Mouse (Mus musculus) hindbrain, embryonic 11.5 days (tissue): ENCODE results near the gene Cyb561. TPM values are rescaled to one million over a fixed set of nuclear protein-coding genes. Genes with fewer than 3 reads are reported as not detected.

ENCODE experiments used
- ATAC-seq: fragments of 200-750 bp; cut with Nextera tagmentation; 2 replicates; pipeline ENCODE4 v1.8.0; 2017; ENCODE audit warnings: mild to moderate bottlenecking, moderate TSS enrichment, moderate library complexity; ENCODE audit not compliant: low FRiP score
- DNase-seq: peaks from one replicate; pipeline ENCODE4 v3.0.0-alpha.2; 2015; ENCODE audit warnings: low spot score
- H3K27ac ChIP-seq: fragments of 300-500 bp; sonication (generic); 2 replicates; pipeline ENCODE4 v1.5.1; 2014; ENCODE audit warnings: mild to moderate bottlenecking, low read depth, low read length
- H3K27me3 ChIP-seq: fragments of 300-500 bp; sonication (generic); 2 replicates; pipeline ENCODE4 v1.6.1; 2014; ENCODE audit warnings: mild to moderate bottlenecking, low read length, moderate library complexity, mixed read lengths; ENCODE audit not compliant: control insufficient read depth, insufficient read depth
- H3K36me3 ChIP-seq: fragments of 300-500 bp; sonication (generic); 2 replicates; pipeline ENCODE4 v1.6.1; 2014; ENCODE audit warnings: mild to moderate bottlenecking, low read length, moderate library complexity, mixed read lengths; ENCODE audit not compliant: control insufficient read depth, insufficient read depth
- H3K4me1 ChIP-seq: fragments of 300-500 bp; sonication (generic); replicated peaks from 2 replicates; pipeline ENCODE4 v1.6.1; 2014; ENCODE audit warnings: low read length, mixed read lengths; ENCODE audit not compliant: control insufficient read depth, insufficient read depth
- H3K4me2 ChIP-seq: fragments of 300-500 bp; sonication (generic); replicated peaks from 2 replicates; pipeline ENCODE4 v1.6.1; 2014; ENCODE audit warnings: mild to moderate bottlenecking, low read depth, low read length
- H3K4me3 ChIP-seq: fragments of 300-500 bp; sonication (generic); 2 replicates; pipeline ENCODE4 v1.5.1; 2014; ENCODE audit warnings: low read depth, low read length
- H3K9ac ChIP-seq: fragments of 300-500 bp; sonication (generic); 2 replicates; pipeline ENCODE4 v1.6.1; 2014; ENCODE audit warnings: low read depth, low read length
- H3K9me3 ChIP-seq: fragments of 300-500 bp; sonication (generic); 2 replicates; pipeline ENCODE4 v1.6.1; 2016; ENCODE audit warnings: low read length; ENCODE audit not compliant: control insufficient read depth
- WGBS: fragments of 180-500 bp; shearing (Covaris S2); extraction: QIAGEN DNeasy Blood & Tissue Kit; methylation state at CpG from one replicate; pipeline ENCODE4 v1.1.7; 2014; 5-methylcytosine and 5-hydroxymethylcytosine counted together
- polyA plus RNA-seq: library from polyadenylated mRNA; unstranded; fragments of >200 nt; fragmentation: Nextera tagmentation; extraction: Ambion mirVana; gene quantifications from 2 replicates; pipeline ENCODE4 v1.2.1, GENCODE M21; 2014

Gene Cyb561
- polyA plus RNA-seq, 1 experiment from 2014 or later, result 17.6 TPM

DNA sequence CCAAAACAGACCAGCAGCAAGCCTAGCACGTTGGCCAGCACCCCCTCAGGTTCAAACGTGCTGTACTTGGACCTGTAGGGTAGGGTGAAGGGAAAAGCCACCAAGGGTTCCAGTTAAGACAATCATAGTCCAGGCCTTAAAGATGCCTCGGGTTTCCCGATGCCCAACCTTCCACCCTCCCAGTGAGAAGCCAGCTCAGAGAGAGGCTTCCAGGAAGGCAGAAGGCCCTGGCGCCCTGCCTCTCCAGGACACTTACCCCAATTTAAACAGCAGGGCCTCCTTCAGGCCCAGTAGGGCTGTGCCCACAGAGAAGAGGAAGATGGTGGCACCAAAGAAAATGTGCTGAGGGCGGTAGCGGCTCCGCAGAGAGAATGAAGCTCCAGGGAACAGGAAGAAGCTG lies 17.6 kb downstream of the Cyb561 start:
- Histone ChIP-seq H3K9me3 (no peaks in the 10 kb centered on the region), H3K9ac (no peak overlapping the region), H3K27ac (peak overlapping the region; percentile 49; the same call in 1 of the 2 replicates), H3K4me1 (peaks cover 4% of the 10 kb centered on the region; the same call in 1 of the 2 replicates), H3K36me3 (no peaks in the 10 kb centered on the region), H3K4me2 (no peak overlapping the region), H3K4me3 (no peak overlapping the region), H3K27me3 (no peaks in the 10 kb centered on the region)
- DNase-seq (no peak), ATAC-seq (no peak)
- 92% methylated on average over 8 of the region's 8 CpGs for WGBS

DNA sequence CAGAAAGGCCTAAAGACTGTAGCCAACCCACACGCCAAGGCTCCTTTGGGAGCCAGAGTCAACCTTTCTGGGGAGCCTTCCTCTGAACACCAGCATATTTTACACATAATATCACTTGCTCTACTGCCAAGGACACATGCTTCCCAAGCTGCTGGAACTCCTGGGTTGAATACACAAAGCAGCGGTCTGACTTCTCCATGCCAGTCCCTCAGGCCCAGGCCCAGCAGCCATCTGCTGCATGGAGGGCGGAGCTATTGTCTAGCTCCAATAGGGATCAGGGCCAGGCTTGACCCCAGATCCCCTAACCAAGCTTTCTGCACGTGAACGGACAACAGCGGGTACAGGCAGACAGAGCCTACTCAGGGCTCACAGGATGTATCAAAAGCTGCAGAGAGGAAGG lies 18.3 kb downstream of the Cyb561 start:
- H3K36me3 ChIP-seq, result no peaks in the 10 kb centered on the region
- H3K4me2 ChIP-seq, result no peak overlapping the region
- peak; percentile 53; the same call in 1 of the 2 replicates for ATAC-seq
- no peaks in the 10 kb centered on the region for H3K9me3 ChIP-seq
- no peaks in the 10 kb centered on the region for H3K27me3 ChIP-seq
- peaks cover 4% of the 10 kb centered on the region; the same call in 1 of the 2 replicates for H3K4me1 ChIP-seq
- no peak overlapping the region for H3K9ac ChIP-seq
- 43% methylated on average over 6 of the region's 6 CpGs for WGBS
- H3K27ac ChIP-seq, result peak overlapping the region; percentile 49; the same call in 1 of the 2 replicates
- H3K4me3 ChIP-seq, result no peak overlapping the region
- DNase-seq, result peak; percentile 52

DNA sequence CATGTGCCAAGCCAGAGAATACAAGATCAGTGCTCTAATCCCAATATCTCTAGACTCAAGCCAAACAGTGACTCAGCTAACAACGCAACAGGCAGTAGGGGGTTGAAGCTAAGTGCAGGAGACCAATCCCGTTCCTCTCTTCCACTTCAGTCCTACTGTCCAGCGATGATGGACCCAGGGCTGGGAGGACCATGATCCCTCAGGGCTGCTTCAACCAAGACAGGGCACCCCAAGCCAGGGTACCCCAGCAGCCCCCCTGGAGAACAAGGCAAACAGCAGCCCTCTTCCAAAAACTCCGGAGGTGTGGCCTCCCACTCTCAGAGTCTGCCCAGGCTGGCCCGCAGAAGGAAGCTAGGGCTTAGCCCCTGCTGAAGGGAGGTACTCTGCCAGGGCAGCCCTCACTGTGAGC lies 18.8 kb downstream of the Cyb561 start:
- H3K36me3 ChIP-seq, result no peaks in the 10 kb centered on the region
- H3K27ac ChIP-seq, result peak overlapping the region; percentile 48; the same call in 1 of the 2 replicates
- H3K27me3 ChIP-seq, result no peaks in the 10 kb centered on the region
- peaks cover 4% of the 10 kb centered on the region; the same call in 1 of the 2 replicates for H3K4me1 ChIP-seq
- 71% methylated on average over 5 of the region's 5 CpGs for WGBS
- H3K9ac ChIP-seq, result no peak overlapping the region
- ATAC-seq, result no peak
- DNase-seq, result no peak
- H3K9me3 ChIP-seq, result no peaks in the 10 kb centered on the region
- no peak overlapping the region for H3K4me2 ChIP-seq
- H3K4me3 ChIP-seq, result no peak overlapping the region

DNA sequence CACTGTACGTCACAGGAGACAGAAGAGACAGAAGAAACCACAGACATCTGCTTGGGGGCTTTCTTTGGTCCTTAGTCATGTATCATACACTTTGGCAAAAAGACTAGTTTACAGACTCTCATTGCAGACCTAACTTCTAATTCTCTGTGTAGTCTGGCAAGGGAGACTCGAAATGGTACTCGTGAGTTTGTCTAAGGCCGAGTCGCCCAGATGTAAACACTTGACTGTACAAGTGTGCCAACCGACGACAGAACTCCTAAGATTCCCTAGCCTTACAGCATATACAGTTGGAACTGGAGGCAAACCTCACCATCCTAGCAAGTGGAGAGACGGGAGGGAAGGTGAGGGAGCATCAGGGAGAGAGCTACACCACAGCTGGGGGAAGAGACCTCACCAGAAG lies 19.4 kb downstream of the Cyb561 start:
- ATAC-seq (no peak), DNase-seq (no peak)
- Histone ChIP-seq H3K9ac (no peak overlapping the region), H3K4me2 (no peak overlapping the region), H3K9me3 (no peaks in the 10 kb centered on the region), H3K4me1 (peaks cover 4% of the 10 kb centered on the region; the same call in 1 of the 2 replicates), H3K4me3 (no peak overlapping the region), H3K27ac (no peak overlapping the region), H3K36me3 (no peaks in the 10 kb centered on the region), H3K27me3 (no peaks in the 10 kb centered on the region)
- 88% methylated on average over 8 of the region's 8 CpGs for WGBS

DNA sequence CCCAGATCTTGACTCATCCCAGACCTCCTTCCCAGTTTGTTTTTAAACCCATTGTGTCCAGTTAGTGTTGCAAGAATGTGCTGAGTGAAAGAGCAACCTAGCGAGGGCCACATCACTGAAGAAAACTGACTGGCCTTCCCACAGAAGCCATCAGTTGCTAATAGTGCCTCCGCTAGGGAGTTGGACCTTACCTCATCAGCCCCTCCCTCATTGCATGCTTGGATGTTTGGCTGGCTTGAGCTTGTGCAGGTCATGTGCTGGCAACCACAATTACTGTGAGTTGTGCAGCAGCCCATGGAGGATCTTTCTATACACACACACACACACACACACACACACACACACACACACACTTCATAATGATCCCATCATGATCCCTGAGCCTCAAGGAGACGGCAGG lies 21.8 kb downstream of the Cyb561 start:
- Histone ChIP-seq H3K4me2 (no peak overlapping the region), H3K4me3 (no peak overlapping the region), H3K36me3 (no peaks in the 10 kb centered on the region), H3K27me3 (no peaks in the 10 kb centered on the region), H3K4me1 (peaks cover 4% of the 10 kb centered on the region; the same call in 1 of the 2 replicates), H3K9ac (no peak overlapping the region), H3K9me3 (no peaks in the 10 kb centered on the region), H3K27ac (no peak overlapping the region)
- no peak for ATAC-seq
- WGBS, result 93% methylated on average over 3 of the region's 3 CpGs
- DNase-seq, result no peak

DNA sequence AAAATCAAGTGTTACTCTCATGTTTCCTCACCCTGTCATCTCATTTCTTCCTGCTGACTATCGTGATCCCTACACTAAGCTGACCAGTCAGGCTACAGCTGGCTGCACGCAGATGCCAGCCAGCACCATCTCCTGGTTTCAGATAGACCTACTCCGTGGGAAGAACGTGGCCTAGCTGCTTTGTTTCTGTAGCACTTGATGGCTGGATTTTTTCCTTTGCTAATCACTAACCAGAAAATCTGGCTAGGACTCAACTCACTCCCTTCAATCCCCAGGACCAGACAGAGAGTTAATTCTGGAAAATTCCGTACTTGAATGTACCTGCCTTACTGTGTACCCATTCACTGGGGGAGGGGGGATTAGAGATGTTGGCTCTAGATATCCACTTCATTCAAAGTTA lies 25.0 kb downstream of the Cyb561 start:
- H3K36me3 ChIP-seq, result no peaks in the 10 kb centered on the region
- H3K27ac ChIP-seq, result no peak overlapping the region
- no peaks in the 10 kb centered on the region for H3K4me1 ChIP-seq
- no peak overlapping the region for H3K4me3 ChIP-seq
- H3K9me3 ChIP-seq, result no peaks in the 10 kb centered on the region
- no peak overlapping the region for H3K4me2 ChIP-seq
- DNase-seq (no peak), ATAC-seq (no peak)
- 59% methylated on average over 5 of the region's 5 CpGs for WGBS
- H3K27me3 ChIP-seq, result no peaks in the 10 kb centered on the region
- H3K9ac ChIP-seq, result no peak overlapping the region

DNA sequence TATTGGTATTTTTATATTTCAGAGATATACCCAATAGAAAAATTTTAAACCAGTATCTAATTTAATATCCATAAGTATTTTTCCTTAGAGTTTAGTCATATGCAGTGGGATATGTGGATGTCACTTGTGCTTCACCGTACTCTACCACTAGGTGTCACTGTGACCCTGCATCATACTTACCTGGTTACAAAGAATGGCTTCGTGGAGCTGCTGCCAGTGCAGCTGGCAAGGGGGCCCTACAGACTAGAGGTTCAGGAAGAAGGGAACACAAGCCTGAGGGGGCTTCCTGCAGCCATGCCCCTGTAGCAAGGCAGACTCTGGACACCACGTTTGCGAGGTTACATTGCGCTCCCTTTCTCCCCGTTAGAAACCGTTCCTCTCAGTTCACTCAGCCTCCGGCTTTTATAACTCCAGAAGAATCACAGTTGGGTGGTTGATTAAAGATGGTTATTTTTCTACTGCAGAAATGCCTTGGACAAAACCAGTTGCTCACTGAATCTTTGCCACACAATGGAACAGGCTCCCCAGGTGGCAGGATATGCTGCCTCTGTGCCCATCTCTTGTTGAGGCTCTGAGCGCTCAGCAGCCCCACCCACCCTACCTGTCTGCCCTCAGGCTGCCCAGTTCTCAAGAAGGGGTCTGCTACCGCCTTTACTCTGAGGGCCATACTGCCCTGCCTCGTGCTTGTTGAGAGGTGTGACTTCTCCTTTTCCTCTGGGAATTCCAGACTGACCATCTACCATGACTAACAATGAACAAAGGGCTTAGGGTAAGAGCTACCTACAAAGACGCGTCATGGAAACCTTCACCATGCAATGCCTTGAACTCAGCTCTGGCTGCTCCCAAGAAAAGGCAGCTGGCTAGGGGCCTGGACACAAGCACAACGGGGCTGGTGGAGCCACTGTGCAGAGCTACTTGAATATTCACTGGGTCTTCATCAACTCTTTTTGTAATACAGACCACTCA lies 25.8 kb downstream of the Cyb561 start:
- Histone ChIP-seq H3K4me3 (no peak overlapping the region), H3K4me2 (no peak overlapping the region), H3K4me1 (no peaks in the 10 kb centered on the region), H3K27ac (0 out of 2 replicates have a peak overlapping the region, but pooled peaks have one; percentile 24), H3K27me3 (no peaks in the 10 kb centered on the region), H3K36me3 (no peaks in the 10 kb centered on the region), H3K9me3 (no peaks in the 10 kb centered on the region), H3K9ac (no peak overlapping the region)
- ATAC-seq, result peak; percentile 65; the same call in 1 of the 2 replicates
- DNase-seq, result peak; percentile 87
- WGBS, result 60% methylated on average over 14 of the region's 14 CpGs

DNA sequence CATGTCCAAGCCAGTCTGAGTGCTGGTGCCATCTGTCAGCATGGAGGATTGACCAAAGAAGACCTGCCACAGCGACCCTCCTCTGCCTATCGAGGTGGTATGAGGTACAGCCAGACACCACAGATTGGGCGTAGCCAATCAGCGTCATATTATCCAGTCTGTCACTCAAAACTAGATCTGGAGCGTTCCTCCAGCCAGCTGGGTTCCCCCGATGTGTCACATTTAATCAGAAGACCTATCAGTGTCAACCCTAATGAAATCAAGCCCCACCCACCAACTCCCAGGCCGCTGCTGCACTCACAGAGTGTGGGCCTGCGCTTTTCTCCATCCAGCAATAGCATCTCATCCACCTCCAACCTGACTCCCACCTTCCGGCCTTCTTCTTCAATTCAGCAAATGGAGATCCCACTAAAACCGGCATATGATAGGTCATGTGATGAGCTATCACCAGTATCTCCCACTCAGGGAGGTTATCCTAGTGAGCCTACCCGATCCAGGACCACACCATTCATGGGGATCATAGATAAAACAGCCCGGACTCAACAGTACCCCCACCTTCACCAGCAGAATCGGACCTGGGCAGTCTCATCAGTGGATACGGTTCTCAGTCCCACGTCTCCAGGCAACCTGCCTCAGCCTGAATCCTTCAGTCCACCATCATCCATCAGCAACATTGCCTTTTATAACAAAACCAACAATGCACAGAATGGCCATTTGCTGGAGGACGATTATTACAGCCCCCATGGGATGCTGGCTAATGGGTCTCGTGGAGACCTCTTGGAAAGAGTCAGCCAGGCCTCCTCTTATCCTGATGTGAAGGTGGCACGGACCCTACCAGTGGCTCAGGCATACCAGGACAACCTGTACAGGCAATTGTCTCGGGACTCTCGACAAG lies 30.1 kb downstream of the Cyb561 start:
- ATAC-seq (no peak), DNase-seq (no peak)
- 89% methylated on average over 20 of the region's 20 CpGs for whole genome bisulfite sequencing
- Histone ChIP-seq H3K9me3 (no peaks in the 10 kb centered on the region), H3K4me2 (no peak overlapping the region), H3K27me3 (no peaks in the 10 kb centered on the region), H3K27ac (no peak overlapping the region), H3K36me3 (no peaks in the 10 kb centered on the region), H3K4me1 (no peaks in the 10 kb centered on the region), H3K9ac (no peak overlapping the region), H3K4me3 (no peak overlapping the region)
